Mouse (Mus musculus): ENCODE results near the gene Sgms1.

Sgms1 gene

GRCm38 (mm10) chr19:32249181-32250130, 140.1 kb downstream of the Sgms1 start:
- no peak for DNase-seq (ENCODE audit: low read depth, low spot score)

GRCm38 (mm10) chr19:32244881-32245280, 144.6 kb downstream of the Sgms1 start:
- DNase-seq (ENCODE audit: low read depth, low spot score): no peak

DNA sequence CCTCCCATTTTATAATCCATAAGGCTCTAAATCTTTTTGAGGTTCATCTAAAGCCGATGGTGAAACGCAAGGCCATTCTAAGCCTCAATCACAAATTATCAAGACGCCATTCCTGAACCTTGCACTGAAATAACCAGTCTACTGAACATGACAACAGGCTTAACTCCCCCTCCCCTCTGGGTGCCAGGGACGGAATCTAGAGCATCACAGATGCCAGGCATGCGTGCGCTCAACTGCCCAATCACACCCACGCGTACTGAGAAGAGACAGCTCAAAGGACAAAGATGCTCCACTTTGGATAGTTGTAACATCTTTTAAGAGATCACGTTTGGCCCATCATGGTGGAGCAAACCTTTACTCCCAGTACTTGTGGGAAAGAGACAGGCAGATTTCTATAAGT, 146.3 kb downstream of the Sgms1 start:
- DNase-seq (ENCODE audit: low read depth, low spot score): no peak

DNA sequence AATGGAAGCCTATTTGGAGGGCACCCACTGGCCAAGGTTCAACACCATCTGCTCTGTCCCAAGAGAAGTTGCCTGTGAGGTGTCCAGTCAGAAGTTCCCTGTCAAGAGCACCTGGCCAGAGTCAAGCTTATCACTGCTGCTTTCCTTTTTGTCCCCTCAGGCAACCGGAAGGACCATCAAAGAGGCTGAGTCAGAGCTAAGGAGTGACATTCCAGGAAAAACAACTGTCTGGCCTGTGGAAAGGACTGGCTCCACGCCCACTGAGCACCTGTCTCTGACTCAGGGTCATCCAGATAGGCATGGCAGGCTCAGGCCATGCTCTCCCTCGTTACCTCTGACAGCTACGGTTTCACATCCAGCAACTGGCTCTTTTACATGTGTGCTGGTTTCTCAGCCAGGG, 147.4 kb downstream of the Sgms1 start:
- DNase-seq (ENCODE audit: low read depth, low spot score): peak; percentile 93

GRCm38 (mm10) chr19:32240417-32240990, 149.0 kb downstream of the Sgms1 start:
- no peak for DNase-seq (ENCODE audit: low read depth, low spot score)

GRCm38 (mm10) chr19:32239925-32240324, 149.6 kb downstream of the Sgms1 start:
- no peak for DNase-seq (ENCODE audit: low read depth, low spot score)

DNA sequence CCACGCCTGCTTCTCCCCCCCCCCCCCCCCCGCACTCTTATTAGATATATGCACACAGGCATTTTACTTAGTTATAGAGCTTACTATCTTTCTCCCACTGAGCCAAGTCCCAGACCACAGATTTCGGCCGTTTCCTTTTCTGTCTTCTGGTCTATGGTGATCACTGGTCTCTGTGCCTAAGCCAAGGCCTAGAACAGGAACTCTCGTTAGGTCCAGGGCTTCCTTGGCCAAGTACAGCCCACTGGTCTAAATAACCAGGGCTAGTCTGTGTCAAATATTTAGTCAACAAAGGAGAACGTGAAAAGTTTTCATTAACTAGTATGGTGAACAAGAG, 150.1 kb downstream of the Sgms1 start:
- no peak for DNase-seq (ENCODE audit: low read depth, low spot score)

DNA sequence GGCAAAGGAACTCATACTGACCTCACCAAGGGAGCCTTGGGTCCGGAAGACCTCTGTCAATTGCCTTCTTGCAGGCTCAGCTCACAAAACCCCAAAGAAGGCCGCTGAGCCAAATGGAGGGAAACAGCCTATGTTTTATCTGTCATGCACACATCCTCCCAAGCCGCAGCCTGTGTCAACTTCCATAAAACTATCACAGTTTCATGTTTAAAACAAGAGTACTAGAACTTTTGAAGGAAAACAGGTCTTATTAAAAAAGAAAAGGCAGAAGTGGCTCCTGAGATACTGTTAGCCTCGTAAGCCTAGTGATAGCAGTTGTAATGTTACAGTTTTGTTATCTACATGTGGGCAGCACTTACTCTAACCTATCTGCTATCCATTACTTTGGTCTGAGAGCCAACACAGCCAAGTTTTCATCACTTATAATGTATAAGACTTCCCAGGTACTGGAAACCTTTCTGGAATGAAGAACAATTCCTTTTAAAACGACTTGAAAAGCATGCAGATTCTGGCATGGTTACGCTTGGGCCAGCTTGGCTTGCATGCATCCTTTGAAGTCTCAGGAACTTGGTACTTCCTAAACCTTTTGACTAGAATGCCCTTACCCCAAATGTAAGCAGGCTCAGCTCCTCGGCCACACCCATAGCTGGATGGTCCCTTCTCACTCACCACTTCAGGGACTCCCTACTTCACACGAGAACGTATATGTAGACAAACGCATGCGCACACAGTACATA, 150.6 kb downstream of the Sgms1 start:
- no peak for DNase-seq (ENCODE audit: low read depth, low spot score)

DNA sequence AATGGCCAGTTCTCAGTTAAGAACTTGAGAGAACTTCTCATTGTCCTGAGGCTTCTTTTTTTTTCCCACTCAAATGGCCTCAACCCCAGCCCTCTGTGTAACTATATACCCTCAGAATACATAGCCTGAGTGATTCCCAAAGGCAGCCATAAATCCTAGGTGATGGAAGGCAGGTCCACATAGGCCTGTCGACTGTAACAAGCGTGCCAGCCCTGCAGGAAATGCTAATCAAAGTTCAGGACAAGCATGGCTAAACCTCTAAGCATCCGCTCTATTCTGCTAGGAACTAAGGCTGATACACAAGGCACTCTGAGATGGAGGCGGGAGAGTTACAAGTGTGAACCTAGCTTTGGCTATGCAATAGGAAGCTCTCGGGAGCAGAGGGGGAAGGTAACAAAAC, 151.8 kb downstream of the Sgms1 start:
- no peak for DNase-seq (ENCODE audit: low read depth, low spot score)

- no peak for DNase-seq (ENCODE audit: low read depth, low spot score)
These were observed 152.3 kb downstream of the Sgms1 start for GRCm38 (mm10) chr19:32237173-32237583.

GRCm38 (mm10) chr19:32234717-32235434, 154.6 kb downstream of the Sgms1 start:
- DNase-seq (ENCODE audit: low read depth, low spot score): no peak

- no peak for DNase-seq (ENCODE audit: low read depth, low spot score)
These were observed 158.2 kb downstream of the Sgms1 start for GRCm38 (mm10) chr19:32231292-32231691.

DNA sequence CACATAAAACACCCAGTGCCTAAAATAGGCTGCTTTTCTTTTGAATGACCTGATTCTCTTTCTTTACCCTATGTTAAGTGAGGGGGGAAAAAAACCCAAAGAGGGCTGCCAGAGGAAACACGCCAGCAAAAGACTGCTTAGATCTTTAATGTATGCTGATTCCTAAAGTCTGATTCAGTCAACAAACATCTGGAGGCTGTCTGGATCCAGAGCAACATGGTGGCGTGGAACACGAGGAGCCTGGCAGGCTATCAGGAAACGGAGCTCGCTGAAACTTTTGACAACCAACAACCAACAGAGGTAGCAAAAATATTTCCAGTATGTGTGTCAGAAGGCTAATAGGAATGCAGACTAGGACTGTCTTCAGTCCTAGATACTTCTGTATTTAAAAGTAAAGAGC, 158.7 kb downstream of the Sgms1 start:
- DNase-seq (ENCODE audit: low read depth, low spot score): no peak

DNA sequence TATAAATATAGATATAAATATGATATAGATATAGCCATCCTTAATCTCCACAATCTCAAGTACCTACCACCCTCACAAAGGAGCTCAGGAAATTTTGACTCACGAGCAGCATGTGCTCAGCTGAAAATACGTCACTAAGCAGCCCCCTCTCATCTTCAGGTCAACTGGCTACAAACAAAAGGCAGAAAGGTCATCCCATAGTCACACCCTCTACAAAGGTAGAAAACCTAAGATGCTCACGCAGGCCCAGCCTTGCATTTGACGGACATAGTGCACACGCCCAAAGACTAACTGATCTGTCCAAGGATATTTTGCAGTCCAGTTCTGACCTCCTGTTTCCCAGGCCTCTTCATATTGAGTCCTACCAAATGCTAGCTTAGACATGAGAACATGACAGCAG, 159.2 kb downstream of the Sgms1 start:
- no peak for DNase-seq (ENCODE audit: low read depth, low spot score)

DNA sequence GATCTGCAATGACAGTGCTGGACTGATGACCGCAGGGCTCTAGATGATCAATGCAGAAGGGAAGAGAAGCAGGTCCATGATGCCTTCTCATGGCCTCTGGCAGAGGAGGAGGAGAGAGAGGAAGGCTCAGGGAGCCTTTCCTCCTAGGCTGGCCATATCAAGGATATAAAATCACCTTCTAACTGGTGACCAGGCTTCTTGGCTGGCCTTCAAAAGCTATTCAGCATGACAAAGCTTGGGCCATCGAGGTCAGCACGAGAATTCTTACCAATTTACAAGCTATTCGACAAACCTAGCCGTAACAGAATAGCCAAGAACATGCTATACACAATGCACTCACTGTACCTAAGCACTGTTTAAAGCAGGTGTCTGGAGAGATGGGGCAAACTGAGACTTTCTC, 159.7 kb downstream of the Sgms1 start:
- DNase-seq (ENCODE audit: low read depth, low spot score): no peak

DNA sequence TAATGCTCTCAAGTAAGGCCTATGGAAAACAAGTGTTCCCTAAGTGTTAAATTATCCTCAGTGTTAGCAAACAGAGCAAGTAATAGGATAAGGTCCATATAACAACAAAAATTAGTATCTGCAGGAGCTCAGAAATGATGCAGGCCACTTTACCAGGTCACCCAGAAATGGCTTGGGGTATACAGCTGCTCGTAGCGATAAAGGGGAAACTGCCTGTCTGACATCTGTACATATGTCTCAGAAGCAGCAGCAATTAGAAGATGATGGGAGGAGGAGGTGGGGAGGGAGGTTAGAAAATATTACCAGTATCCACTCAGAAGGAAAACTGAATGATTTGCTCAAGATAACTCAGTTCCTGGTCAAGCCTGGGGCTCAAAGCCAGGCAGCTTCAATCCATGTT, 162.3 kb downstream of the Sgms1 start:
- DNase-seq (ENCODE audit: low read depth, low spot score): no peak

GRCm38 (mm10) chr19:32225097-32225490, 164.4 kb downstream of the Sgms1 start:
- DNase-seq (ENCODE audit: low read depth, low spot score): no peak

GRCm38 (mm10) chr19:32224318-32225096, 165.0 kb downstream of the Sgms1 start:
- DNase-seq (ENCODE audit: low read depth, low spot score): no peak

DNA sequence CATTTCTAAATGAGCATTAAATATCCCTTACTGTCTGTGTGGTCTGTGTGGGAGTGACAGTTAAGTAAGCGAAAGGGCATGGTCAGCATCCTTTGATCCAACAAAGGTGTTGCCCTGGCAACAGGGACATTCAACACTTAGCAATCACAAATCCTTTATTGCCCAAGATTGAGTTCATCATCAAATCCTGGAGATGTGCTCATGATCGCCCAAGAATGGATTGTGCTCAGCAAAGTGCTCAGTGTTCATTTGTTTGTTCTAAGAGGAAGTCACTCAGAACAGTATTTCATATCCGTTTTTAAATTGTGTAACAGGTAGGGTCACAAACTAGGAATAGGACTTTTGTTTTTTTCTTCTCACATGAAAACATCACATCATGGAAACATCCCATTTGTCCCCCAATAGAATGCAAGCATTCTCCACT, 165.8 kb downstream of the Sgms1 start:
- DNase-seq (ENCODE audit: low read depth, low spot score): no peak

DNA sequence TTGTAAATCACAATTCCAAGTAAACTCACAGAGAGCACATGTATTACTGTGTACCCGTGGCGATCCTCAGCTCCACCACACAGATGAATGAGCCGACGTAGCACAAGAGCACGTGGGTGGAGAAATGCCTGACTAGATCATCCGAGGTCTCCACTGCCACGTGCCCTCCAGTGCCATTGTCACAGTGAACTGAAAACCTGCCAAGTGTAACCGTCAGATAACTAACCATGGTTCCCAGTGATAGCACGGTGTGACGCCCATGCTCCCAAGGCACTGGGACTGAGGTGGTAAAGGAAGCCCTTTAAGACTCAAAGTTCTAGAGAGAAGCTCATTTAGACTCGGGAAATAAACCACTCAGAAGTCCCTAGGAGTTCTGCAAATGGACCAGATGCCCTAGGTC, 167.4 kb downstream of the Sgms1 start:
- no peak for DNase-seq (ENCODE audit: low read depth, low spot score)

DNA sequence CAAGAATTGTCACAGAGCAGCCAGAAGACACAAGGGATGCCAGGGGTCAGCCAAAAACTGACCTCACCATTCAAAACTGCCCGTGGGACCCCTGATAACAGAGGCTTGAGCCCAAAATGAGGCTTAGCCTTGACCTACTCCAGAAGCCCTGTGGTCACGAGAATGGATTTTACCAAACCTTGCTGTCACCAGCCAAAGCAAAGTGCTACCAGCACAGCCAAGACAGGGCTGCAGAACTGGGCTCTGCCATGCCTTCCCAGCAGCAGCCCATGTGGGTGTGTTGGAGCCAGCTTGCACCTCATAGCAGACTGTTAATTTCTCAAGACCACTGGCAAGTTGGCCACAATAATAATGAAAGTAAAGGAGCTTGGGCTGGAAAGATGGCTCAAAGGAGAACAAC, 168.5 kb downstream of the Sgms1 start:
- DNase-seq (ENCODE audit: low read depth, low spot score): no peak
